Mouse (Mus musculus): ENCODE measurements around the gene Cln6. TPM values are rescaled to one million over a fixed set of nuclear protein-coding genes. Genes with fewer than 3 reads are reported as not detected.

Cln6 gene
- total RNA-seq, 2 experiments from 2014 or later: 19.7 to 23.4 TPM

- intact Hi-C loops (cut with DNase I): no loop called here
- DNase-seq: no peak
Measured at GRCm38 (mm10) chr9:62876966-62877616, 38.5 kb downstream of the Cln6 start.

- no peak for DNase-seq
- intact Hi-C loops (cut with DNase I): no loop called here
Measured at GRCm38 (mm10) chr9:62877825-62878224, 39.2 kb downstream of the Cln6 start.

GRCm38 (mm10) chr9:62881871-62882270, 43.3 kb downstream of the Cln6 start:
- peak; percentile 81 for DNase-seq
- intact Hi-C loops (cut with DNase I): loop anchor here (2.0 kb wide), 1 partner anchor 33 kb away; no protein-coding TSS in a partner anchor

- peak; percentile 78 to 79 for DNase-seq
- intact Hi-C loops (cut with DNase I): loop anchor here (5.0 kb wide), 1 partner anchor 83 kb away; no protein-coding TSS in a partner anchor
Measured at GRCm38 (mm10) chr9:62894486-62894885, 55.9 kb downstream of the Cln6 start.

Other genes starting within 250 kb of the Cln6 start
- 1 to 10 TPM; 1.4 to 1.5 TPM for gene Itga11, start 161.0 kb upstream of the Cln6 start, total RNA-seq (2021)
- gene Fem1b, start 26.9 kb upstream of the Cln6 start, total RNA-seq (2021): 10 to 100 TPM; 31.3 to 34.9 TPM
- gene Calml4, start 19.3 kb downstream of the Cln6 start, total RNA-seq (2021): 1 to 10 TPM; 1.8 to 2.2 TPM
- gene Pias1, start 149.1 kb downstream of the Cln6 start, total RNA-seq (2021): 10 to 100 TPM; 26.3 to 26.7 TPM